In the genomic region with DNA sequence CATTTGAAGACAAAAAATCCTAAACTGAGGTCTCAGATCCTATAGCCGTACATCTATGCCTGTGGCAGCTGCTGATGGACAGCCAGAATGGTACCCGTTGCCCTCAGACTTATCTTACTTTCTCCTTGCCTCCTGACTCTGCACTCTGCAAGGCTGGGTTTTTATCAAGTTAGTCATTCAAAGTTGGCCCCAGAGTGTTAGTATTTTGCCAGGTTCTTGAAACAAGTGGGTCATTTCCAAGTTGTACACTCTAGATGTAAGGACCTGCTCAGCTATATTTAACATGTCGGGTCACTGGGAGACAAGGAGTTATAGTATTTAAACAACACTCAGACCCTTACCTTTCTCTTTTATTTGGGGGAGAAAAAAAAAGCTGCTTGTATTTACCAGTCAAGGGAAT, we compare ENCODE assay signal across 19 mouse cellular contexts.
DNase-seq lines count a peak whose midpoint lies in the region; ATAC-seq and TF ChIP-seq lines count a peak whose summit lies in the region.
"Had no signal": no experiment of that assay in that cellular context is flagged by ENCODE, and none has a peak within 500 bp of the region (broad histone marks: within the 10 kb centered on the region; RNA-seq: fewer than 3 reads in every experiment).

No protein-coding gene starts in this region.

- no peaks in the 10 kb centered on the region for H3K9me3 ChIP-seq in heart, embryonic 12.5 days (replicated peaks)
- no peaks in the 10 kb centered on the region for H3K9me3 ChIP-seq in heart, embryonic 13.5 days
- no peaks in the 10 kb centered on the region for H3K9me3 ChIP-seq in hindbrain, embryonic 14.5 days (ENCODE audit: control insufficient read depth, low read length)
- H3K9me3 ChIP-seq: embryonic facial prominence, embryonic 13.5 days; hindbrain, embryonic 10.5 days; midbrain, embryonic 10.5 days; neural tube, embryonic 12.5 days had no signal

- no peak overlapping the region for H3K4me2 ChIP-seq in heart, embryonic 12.5 days
- peak overlapping the region; percentile 29 for H3K4me2 ChIP-seq in heart, embryonic 13.5 days
- H3K4me2 ChIP-seq in hindbrain, embryonic 14.5 days (replicated peaks), result no peak overlapping the region
- H3K4me2 ChIP-seq: embryonic facial prominence, embryonic 13.5 days; neural tube, embryonic 12.5 days had no signal

- H3K4me3 ChIP-seq in heart, embryonic 12.5 days, result no peak overlapping the region
- H3K4me3 ChIP-seq in heart, embryonic 13.5 days, result no peak overlapping the region
- H3K4me3 ChIP-seq in lung, adult 2 months (replicated peaks; ENCODE audit: extremely low read depth, low read depth, low read length), result no peak overlapping the region
- no peak overlapping the region for H3K4me3 ChIP-seq in hindbrain, embryonic 14.5 days (replicated peaks; ENCODE audit: low read length)
- H3K4me3 ChIP-seq: embryonic facial prominence, embryonic 13.5 days; hindbrain, embryonic 10.5 days; midbrain, embryonic 10.5 days; neural tube, embryonic 12.5 days had no signal

- H3K27me3 ChIP-seq in heart, embryonic 12.5 days (replicated peaks), result 0 out of 2 replicates have a peak, but pooled peaks cover 2% of the 10 kb centered on the region
- H3K27me3 ChIP-seq in heart, embryonic 13.5 days (replicated peaks), result no peaks in the 10 kb centered on the region
- H3K27me3 ChIP-seq in hindbrain, embryonic 14.5 days (ENCODE audit: control insufficient read depth, insufficient read depth, low read length), result no peaks in the 10 kb centered on the region
- H3K27me3 ChIP-seq: embryonic facial prominence, embryonic 13.5 days; neural tube, embryonic 12.5 days; Patski had no signal

- DNase-seq in heart, adult 11 months, result peak; percentile 90
- DNase-seq in lung, adult 2 months, result peak; percentile 11
- DNase-seq in gastrocnemius, postnatal 10 days, result no peak
- no peak for DNase-seq in thymus, postnatal 10 days (ENCODE audit: low spot score in 2 of 2)
- DNase-seq in hindbrain, embryonic 14.5 days (ENCODE audit: low spot score), result no peak
- DNase-seq: cerebellum, adult 11-12 months; cerebellum, postnatal 36 days; gastrocnemius, postnatal 25 days; kidney, postnatal 4 days; layer of hippocampus, postnatal 36 days; left cerebral cortex, postnatal 4 days had no signal

- no peak for TF ChIP-seq POLR2A in lung, adult 2 months (IDR thresholded peaks at IDR 0.05; ENCODE audit: borderline replicate concordance, extremely low read depth, low read depth, low read length)

- no peak overlapping the region for H3K27ac ChIP-seq in heart, embryonic 12.5 days (ENCODE audit: poor library complexity, severe bottlenecking)
- H3K27ac ChIP-seq in heart, embryonic 13.5 days (replicated peaks), result peak overlapping the region; percentile 60
- no peak overlapping the region for H3K27ac ChIP-seq in hindbrain, embryonic 14.5 days
- H3K27ac ChIP-seq: embryonic facial prominence, embryonic 13.5 days; hindbrain, embryonic 10.5 days; midbrain, embryonic 10.5 days; neural tube, embryonic 12.5 days had no signal

- peaks cover 12% of the 10 kb centered on the region; the same call in 1 of the 2 replicates for H3K36me3 ChIP-seq in heart, embryonic 12.5 days
- H3K36me3 ChIP-seq in heart, embryonic 13.5 days, result 0 out of 2 replicates have a peak, but pooled peaks cover 5% of the 10 kb centered on the region
- no peaks in the 10 kb centered on the region for H3K36me3 ChIP-seq in hindbrain, embryonic 14.5 days (replicated peaks; ENCODE audit: control insufficient read depth, insufficient read depth)
- H3K36me3 ChIP-seq: neural tube, embryonic 12.5 days had no signal

- no peak for TF ChIP-seq CTCF in lung, adult 2 months (IDR thresholded peaks at IDR 0.05; ENCODE audit: insufficient read depth, low read length)

- ATAC-seq in heart, embryonic 12.5 days (ENCODE audit: insufficient number of reproducible peaks, low FRiP score), result no peak
- ATAC-seq in heart, embryonic 13.5 days (ENCODE audit: extremely low read depth, insufficient number of reproducible peaks, low FRiP score, low TSS enrichment), result no peak
- peak; percentile 60 for ATAC-seq in megakaryocyte progenitor cell, adult 5-6 weeks (replicated peaks; ENCODE audit: poor library complexity)
- no peak for ATAC-seq in hindbrain, embryonic 14.5 days (ENCODE audit: low FRiP score)
- ATAC-seq: Patski had no signal

- no peak overlapping the region for H3K9ac ChIP-seq in heart, embryonic 12.5 days
- H3K9ac ChIP-seq in heart, embryonic 13.5 days, result no peak overlapping the region
- no peak overlapping the region for H3K9ac ChIP-seq in hindbrain, embryonic 14.5 days
- H3K9ac ChIP-seq: embryonic facial prominence, embryonic 13.5 days; neural tube, embryonic 12.5 days had no signal

- 39% methylated on average over 3 of the region's 3 CpGs for WGBS in heart, embryonic 12.5 days
- WGBS in heart, embryonic 13.5 days, result 36% methylated on average over 3 of the region's 3 CpGs
- 57% methylated on average over 3 of the region's 3 CpGs for WGBS in lung, adult 2 months
- WGBS in hindbrain, embryonic 14.5 days, result 91% methylated on average over 3 of the region's 3 CpGs

- H3K4me1 ChIP-seq in heart, embryonic 12.5 days (replicated peaks), result peaks cover 15% of the 10 kb centered on the region
- peaks cover 27% of the 10 kb centered on the region for H3K4me1 ChIP-seq in heart, embryonic 13.5 days
- H3K4me1 ChIP-seq in lung, adult 2 months (ENCODE audit: control insufficient read depth, insufficient read depth, low read length), result no peaks in the 10 kb centered on the region; the same call in 1 of the 2 replicates
- H3K4me1 ChIP-seq in hindbrain, embryonic 14.5 days (replicated peaks; ENCODE audit: control insufficient read depth, insufficient read depth, low read length), result no peaks in the 10 kb centered on the region

Comparison
In these comparisons a context has a peak if more than half of its experiments do, and no peak if none do; other contexts are left out.
1. DNase-seq: peak in heart, adult 11 months (single experiment) and lung, adult 2 months (single experiment); none in gastrocnemius, postnatal 10 days (single experiment), thymus, postnatal 10 days (0 of 2) and hindbrain, embryonic 14.5 days (single experiment).